ENCODE assay signal across 18 mouse cellular contexts in the genomic region with DNA sequence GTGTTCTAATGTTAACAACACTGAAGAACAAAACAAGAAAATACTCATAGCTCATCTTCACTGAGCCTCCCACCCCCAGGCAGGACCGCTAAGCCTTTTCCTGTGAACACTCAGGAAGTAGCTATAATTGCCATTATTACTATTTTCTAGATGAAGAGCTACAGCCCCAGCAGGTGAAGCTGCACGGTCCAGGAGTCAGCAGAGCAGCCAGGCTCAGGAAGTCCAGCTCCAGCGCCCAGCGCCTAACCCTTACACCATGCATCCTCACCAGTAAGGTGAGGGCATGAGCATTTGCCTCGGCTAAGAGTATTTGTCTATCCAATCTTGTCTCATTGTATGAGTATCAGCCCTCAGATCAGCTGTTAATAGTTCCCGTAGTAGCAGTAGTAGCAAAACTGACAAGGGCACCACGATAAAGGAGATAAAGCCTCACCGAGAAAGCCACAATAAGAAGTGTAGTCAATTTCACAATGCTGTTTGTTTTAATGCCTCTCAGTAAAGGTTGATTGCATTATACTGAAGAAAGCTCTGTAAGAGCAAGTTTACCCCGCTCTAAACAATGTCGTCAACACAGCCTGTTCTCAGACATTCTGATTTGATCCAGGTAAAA. TPM values are rescaled to one million over a fixed set of nuclear protein-coding genes. Genes with fewer than 3 reads are reported as not detected.
A peak's percentile ranks its signal among the peaks of the same experiment; 100 is the strongest.
DNase-seq lines count a peak whose midpoint lies in the region; ATAC-seq lines count a peak whose summit lies in the region.
"Had no signal": no experiment of that assay in that cellular context is flagged by ENCODE, and none has a peak within 500 bp of the region (broad histone marks: within the 10 kb centered on the region; RNA-seq: fewer than 3 reads in every experiment).

No protein-coding gene starts in this region.

- no peak overlapping the region for H3K9ac ChIP-seq in kidney, embryonic 15.5 days
- H3K9ac ChIP-seq in neural tube, embryonic 14.5 days (replicated peaks; ENCODE audit: low read depth, low read length): no peak overlapping the region
- H3K9ac ChIP-seq: forebrain, embryonic 15.5 days; heart, embryonic 15.5 days; hindbrain, embryonic 12.5 days; liver, embryonic 15.5 days had no signal

- no peaks in the 10 kb centered on the region for H3K9me3 ChIP-seq in kidney, embryonic 15.5 days (replicated peaks)
- no peaks in the 10 kb centered on the region for H3K9me3 ChIP-seq in neural tube, embryonic 14.5 days (ENCODE audit: control insufficient read depth, low read length)
- H3K9me3 ChIP-seq: forebrain, embryonic 15.5 days; heart, embryonic 15.5 days; hindbrain, embryonic 12.5 days; limb, embryonic 10.5 days; liver, embryonic 15.5 days had no signal

- H3K36me3 ChIP-seq in kidney, embryonic 15.5 days: no peaks in the 10 kb centered on the region
- no peaks in the 10 kb centered on the region for H3K36me3 ChIP-seq in neural tube, embryonic 14.5 days (ENCODE audit: control insufficient read depth, insufficient read depth, low read length)
- H3K36me3 ChIP-seq: forebrain, embryonic 15.5 days; heart, embryonic 15.5 days; hindbrain, embryonic 12.5 days; limb, embryonic 10.5 days; liver, embryonic 15.5 days had no signal

- no peak; the same call in 1 of the 2 replicates for ATAC-seq in kidney, embryonic 15.5 days (replicated peaks; ENCODE audit: low FRiP score)
- ATAC-seq in neural tube, embryonic 14.5 days (ENCODE audit: low read depth): peak; percentile 46; the same call in 1 of the 2 replicates
- ATAC-seq in common myeloid progenitor, adult 5-6 weeks (replicated peaks; ENCODE audit: low read depth, poor library complexity, severe bottlenecking): peak; percentile 20; the same call in 1 of the 2 replicates
- 0 out of 2 replicates have a peak, but pooled peaks have one; percentile 36 for ATAC-seq in neutrophil, adult 5-6 weeks (ENCODE audit: extremely low read depth, insufficient number of reproducible peaks, low FRiP score, poor library complexity, severe bottlenecking)
- ATAC-seq: forebrain, embryonic 15.5 days had no signal

- 67% methylated on average over 10 of the region's 10 CpGs for WGBS in kidney, embryonic 15.5 days
- 74% methylated on average over 10 of the region's 10 CpGs for WGBS in neural tube, embryonic 14.5 days

- H3K27me3 ChIP-seq in kidney, embryonic 15.5 days: no peaks in the 10 kb centered on the region
- no peaks in the 10 kb centered on the region for H3K27me3 ChIP-seq in neural tube, embryonic 14.5 days (ENCODE audit: control insufficient read depth, insufficient read depth, low read length)
- H3K27me3 ChIP-seq: forebrain, embryonic 15.5 days; heart, embryonic 15.5 days; hindbrain, embryonic 12.5 days; liver, embryonic 15.5 days had no signal

- H3K4me2 ChIP-seq in kidney, embryonic 15.5 days: no peak overlapping the region
- no peak overlapping the region for H3K4me2 ChIP-seq in neural tube, embryonic 14.5 days (ENCODE audit: low read depth, low read length)
- H3K4me2 ChIP-seq: forebrain, embryonic 15.5 days; heart, embryonic 15.5 days; hindbrain, embryonic 12.5 days; liver, embryonic 15.5 days had no signal

- no peak overlapping the region for H3K4me3 ChIP-seq in kidney, embryonic 15.5 days (replicated peaks)
- no peak overlapping the region for H3K4me3 ChIP-seq in neural tube, embryonic 14.5 days (ENCODE audit: low read depth, low read length)
- H3K4me3 ChIP-seq: erythroblast, embryonic 14.5 days; forebrain, embryonic 15.5 days; heart, embryonic 15.5 days; hindbrain, embryonic 12.5 days; limb, embryonic 10.5 days; liver, embryonic 15.5 days had no signal

- H3K4me1 ChIP-seq in kidney, embryonic 15.5 days: no peaks in the 10 kb centered on the region
- 0 out of 2 replicates have a peak, but pooled peaks cover 5% of the 10 kb centered on the region for H3K4me1 ChIP-seq in neural tube, embryonic 14.5 days (ENCODE audit: control insufficient read depth, insufficient read depth, low read length)
- H3K4me1 ChIP-seq: hindbrain, embryonic 12.5 days; limb, embryonic 10.5 days had no signal

- peak overlapping the region; percentile 7; the same call in 1 of the 2 replicates for H3K27ac ChIP-seq in kidney, embryonic 15.5 days
- no peak overlapping the region for H3K27ac ChIP-seq in neural tube, embryonic 14.5 days (ENCODE audit: low read depth, low read length)
- H3K27ac ChIP-seq: forebrain, embryonic 15.5 days; heart, embryonic 15.5 days; hindbrain, embryonic 12.5 days; limb, embryonic 10.5 days; liver, embryonic 15.5 days; macrophage had no signal

- DNase-seq in kidney, adult 11 months: no peak
- DNase-seq in neural tube, embryonic 10.5 days (ENCODE audit: extremely low spot score, low spot score): no peak
- no peak for DNase-seq in retina, postnatal 1 day
- no peak for DNase-seq in c-Kit-positive CD71-positive TER-119-positive erythroid progenitor cells, embryonic 14.5 days (ENCODE audit: low spot score)
- DNase-seq: adrenal gland, adult 2 months; cerebellum, adult 9-10 months; right cerebral cortex, postnatal 14 days had no signal

RNA-seq across cellular contexts. Expression of gene Ncoa1, which starts 21.9 kb away (rescaled TPM):
- 5.4 and 6.9 TPM in 2 replicates for polyA plus RNA-seq in kidney, embryonic 15.5 days (2015; fragmentation: Nextera tagmentation; extraction: Ambion mirVana)
- polyA plus RNA-seq in neural tube, embryonic 14.5 days (2014; fragmentation: Nextera tagmentation; extraction: Ambion mirVana): 19.0 and 24.0 TPM in 2 replicates
- 15.4 and 55.1 TPM in 2 replicates for total RNA-seq in common myeloid progenitor, adult 5-6 weeks (2017)
- 41.1 and 50.9 TPM in 2 replicates for total RNA-seq in neutrophil, adult 5-6 weeks (2017)
